Mouse (Mus musculus) ES-Bruce4 (cell line): ENCODE measurements at regions not wholly inside any gene's neighbourhood (a gene's known extent, or its start where the extent isn't known, plus 50 kb on each side); places are given as distances from the start of the nearest gene placed in this dataset.

Experiments
- CTCF ChIP-seq: IDR thresholded peaks from one replicate; pipeline ENCODE4 v1.8.1; 2011; ENCODE audit warnings: low read depth, low read length
- EP300 ChIP-seq: IDR thresholded peaks from 2 replicates; pipeline ENCODE4 v1.6.1; 2011; ENCODE audit warnings: low read depth, low read length; ENCODE audit not compliant: insufficient read depth
- POLR2A ChIP-seq: IDR thresholded peaks from one replicate; pipeline ENCODE4 v1.8.1; 2011; ENCODE audit warnings: low read length; ENCODE audit not compliant: insufficient read depth

DNA sequence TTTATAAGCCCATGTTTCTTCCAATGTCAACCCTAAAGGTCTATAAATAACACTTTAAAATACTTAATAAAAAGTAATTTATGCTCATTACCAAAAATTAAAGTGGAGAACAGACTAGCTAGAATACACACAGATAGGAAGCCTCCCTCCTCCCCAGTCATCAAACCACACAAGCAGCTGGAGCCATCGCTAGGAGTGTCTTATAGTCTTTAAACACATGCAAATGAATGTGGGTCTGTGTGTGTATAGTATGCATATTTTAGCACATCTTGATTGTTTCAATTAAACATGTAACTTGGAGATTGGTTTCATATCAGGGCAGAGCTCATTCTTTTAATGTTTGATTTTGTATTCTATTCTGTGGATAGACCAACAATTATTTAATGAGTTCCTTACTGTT is 564.0 kb upstream of the Mgmt start:
- TF ChIP-seq POLR2A, result no peak
- no peak for TF ChIP-seq EP300
- TF ChIP-seq CTCF, result no peak
